Mouse (Mus musculus): ENCODE measurements at regions not wholly inside any gene's neighbourhood (a gene's known extent, or its start where the extent isn't known, plus 50 kb on each side); places are given as distances from the start of the nearest gene placed in this dataset.

DNA sequence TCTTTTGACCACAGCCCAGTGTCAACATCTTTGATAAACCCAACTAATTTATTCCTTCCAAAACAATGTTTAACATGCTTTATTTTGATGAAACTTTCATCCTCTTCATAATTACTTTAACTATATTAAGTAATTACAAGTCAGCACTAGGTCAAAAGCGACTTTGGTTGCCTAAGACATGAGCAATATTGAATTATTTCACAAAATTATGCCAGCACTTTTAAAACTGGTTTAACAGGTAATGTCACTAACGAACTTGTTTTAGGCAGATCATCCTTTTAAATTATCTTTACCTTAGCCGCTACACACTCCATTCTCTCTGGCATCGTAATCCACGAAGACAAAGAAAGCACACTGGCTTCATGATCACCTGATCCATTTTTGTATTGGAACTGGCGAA, 669.8 kb upstream of the Pou3f3 start:
- no peak overlapping the region for H3K27ac ChIP-seq (replicated peaks)
- WGBS = 73% methylated on average over 6 of the region's 6 CpGs
- no peak for ATAC-seq (replicated peaks)
- no peaks in the 10 kb centered on the region for H3K27me3 ChIP-seq
- H3K9ac ChIP-seq (replicated peaks) = no peak overlapping the region
- no peak overlapping the region for H3K4me3 ChIP-seq
- no peaks in the 10 kb centered on the region for H3K4me1 ChIP-seq
- no peaks in the 10 kb centered on the region for H3K36me3 ChIP-seq
- no peaks in the 10 kb centered on the region for H3K9me3 ChIP-seq
- H3K4me2 ChIP-seq (replicated peaks) = no peak overlapping the region

DNA sequence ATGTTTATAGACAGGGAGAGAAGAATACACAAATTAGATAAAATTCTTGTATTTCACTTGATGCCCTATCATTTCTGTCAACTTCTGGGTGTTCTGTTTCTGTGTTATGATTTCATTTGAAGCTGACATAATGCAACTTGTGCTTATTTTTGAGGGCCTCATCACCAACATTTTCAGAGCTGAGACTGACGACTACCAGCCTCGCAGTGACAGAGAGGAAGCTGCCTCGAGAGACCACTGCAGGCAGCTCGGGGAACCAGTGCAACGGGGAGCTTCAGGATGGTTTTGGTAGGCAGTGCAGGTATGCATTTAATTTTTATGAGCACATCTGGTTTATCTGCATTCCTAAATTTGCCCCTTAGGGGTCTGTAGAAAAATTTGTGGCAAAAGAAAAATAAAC, 669.1 kb upstream of the Pou3f3 start:
- no peak overlapping the region for H3K4me2 ChIP-seq (replicated peaks)
- no peaks in the 10 kb centered on the region for H3K4me1 ChIP-seq
- no peaks in the 10 kb centered on the region for H3K9me3 ChIP-seq
- 76% methylated on average over 5 of the region's 5 CpGs for WGBS
- no peaks in the 10 kb centered on the region for H3K27me3 ChIP-seq
- ATAC-seq (replicated peaks) = no peak
- no peak overlapping the region for H3K9ac ChIP-seq (replicated peaks)
- H3K4me3 ChIP-seq = no peak overlapping the region
- H3K27ac ChIP-seq (replicated peaks) = no peak overlapping the region
- no peaks in the 10 kb centered on the region for H3K36me3 ChIP-seq

GRCm38 (mm10) chr1:42033786-42034185, 661.8 kb upstream of the Pou3f3 start:
- no peaks in the 10 kb centered on the region for H3K27me3 ChIP-seq
- H3K9ac ChIP-seq (replicated peaks) = no peak overlapping the region
- WGBS = 86% methylated on average over 2 of the region's 2 CpGs
- no peaks in the 10 kb centered on the region for H3K9me3 ChIP-seq
- no peaks in the 10 kb centered on the region for H3K36me3 ChIP-seq
- H3K4me2 ChIP-seq (replicated peaks) = no peak overlapping the region
- H3K4me3 ChIP-seq = no peak overlapping the region
- no peak for ATAC-seq (replicated peaks)
- H3K27ac ChIP-seq (replicated peaks) = no peak overlapping the region
- no peaks in the 10 kb centered on the region for H3K4me1 ChIP-seq

GRCm38 (mm10) chr1:42035371-42035770, 660.2 kb upstream of the Pou3f3 start:
- Histone ChIP-seq H3K36me3 (no peaks in the 10 kb centered on the region), H3K4me3 (no peak overlapping the region), H3K4me2 (replicated peaks) (no peak overlapping the region), H3K9ac (replicated peaks) (no peak overlapping the region), H3K4me1 (no peaks in the 10 kb centered on the region), H3K27ac (replicated peaks) (no peak overlapping the region), H3K27me3 (no peaks in the 10 kb centered on the region), H3K9me3 (no peaks in the 10 kb centered on the region)
- 77% methylated on average over 4 of the region's 4 CpGs for WGBS
- ATAC-seq (replicated peaks) = no peak

DNA sequence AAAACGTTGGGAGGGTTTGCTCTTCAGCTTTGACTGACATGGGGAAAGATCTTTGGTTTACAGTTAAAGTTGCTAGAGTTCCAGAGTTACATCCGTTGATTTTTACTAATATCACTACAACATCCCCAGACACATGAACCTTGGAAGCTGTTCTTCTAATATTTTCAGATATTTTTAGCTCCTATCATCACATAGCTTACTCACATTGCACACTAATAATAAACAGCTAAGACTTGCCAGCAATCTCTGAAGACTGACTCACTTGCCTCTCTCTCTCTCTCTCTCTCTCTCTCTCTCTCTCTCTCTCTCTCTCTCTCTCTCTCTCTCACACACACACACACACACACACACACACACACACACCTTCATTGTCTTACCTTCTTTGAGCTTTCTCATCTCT, 654.0 kb upstream of the Pou3f3 start:
- no peak for ATAC-seq (replicated peaks)
- WGBS = 70% methylated on average over 2 of the region's 2 CpGs

DNA sequence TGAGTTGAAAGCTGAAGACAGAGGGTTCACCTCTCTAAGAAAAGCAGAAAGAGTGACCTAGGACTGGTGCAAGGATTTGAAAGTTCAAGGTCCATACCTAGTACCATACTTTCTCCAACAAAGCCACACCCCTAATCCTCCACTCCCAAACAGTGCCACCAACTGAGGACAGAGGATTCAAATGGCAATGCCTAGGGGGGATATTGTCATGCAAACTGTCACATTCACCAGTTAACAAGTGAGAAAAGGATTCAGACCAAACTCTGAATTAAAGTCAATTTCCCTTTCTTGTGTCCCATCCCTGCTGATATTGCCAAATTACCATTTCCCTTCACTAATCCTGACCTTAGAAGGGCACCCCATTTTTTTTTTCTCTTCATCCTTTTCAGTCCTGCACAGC, 637.1 kb upstream of the Pou3f3 start:
- Histone ChIP-seq H3K9me3 (no peaks in the 10 kb centered on the region), H3K4me3 (no peak overlapping the region), H3K9ac (replicated peaks) (no peak overlapping the region), H3K27me3 (no peaks in the 10 kb centered on the region), H3K27ac (replicated peaks) (no peak overlapping the region), H3K4me1 (no peaks in the 10 kb centered on the region), H3K4me2 (replicated peaks) (no peak overlapping the region), H3K36me3 (no peaks in the 10 kb centered on the region)
- no peak for ATAC-seq (replicated peaks)

More for the DNA sequence above, 654.0 kb upstream of the Pou3f3 start:
- Histone ChIP-seq H3K9ac (replicated peaks) (no peak overlapping the region), H3K4me2 (replicated peaks) (no peak overlapping the region), H3K4me3 (no peak overlapping the region), H3K4me1 (no peaks in the 10 kb centered on the region), H3K9me3 (no peaks in the 10 kb centered on the region), H3K27ac (replicated peaks) (no peak overlapping the region), H3K27me3 (no peaks in the 10 kb centered on the region), H3K36me3 (no peaks in the 10 kb centered on the region)

GRCm38 (mm10) chr1:42070064-42070463, 625.5 kb upstream of the Pou3f3 start:
- 71% methylated on average over 5 of the region's 5 CpGs for WGBS
- Histone ChIP-seq H3K27me3 (no peaks in the 10 kb centered on the region), H3K27ac (replicated peaks) (no peak overlapping the region), H3K9ac (replicated peaks) (no peak overlapping the region), H3K4me2 (replicated peaks) (no peak overlapping the region), H3K36me3 (no peaks in the 10 kb centered on the region), H3K9me3 (no peaks in the 10 kb centered on the region), H3K4me1 (no peaks in the 10 kb centered on the region), H3K4me3 (no peak overlapping the region)
- ATAC-seq (replicated peaks) = no peak

- Histone ChIP-seq H3K9me3 (no peaks in the 10 kb centered on the region), H3K9ac (replicated peaks) (no peak overlapping the region), H3K36me3 (no peaks in the 10 kb centered on the region), H3K4me3 (no peak overlapping the region), H3K27ac (replicated peaks) (no peak overlapping the region), H3K4me2 (replicated peaks) (no peak overlapping the region), H3K4me1 (peaks cover 5% of the 10 kb centered on the region), H3K27me3 (no peaks in the 10 kb centered on the region)
- ATAC-seq (replicated peaks) = no peak
- WGBS = 8% methylated on average over 2 of the region's 2 CpGs
These were observed 599.5 kb upstream of the Pou3f3 start for GRCm38 (mm10) chr1:42096026-42096425.

DNA sequence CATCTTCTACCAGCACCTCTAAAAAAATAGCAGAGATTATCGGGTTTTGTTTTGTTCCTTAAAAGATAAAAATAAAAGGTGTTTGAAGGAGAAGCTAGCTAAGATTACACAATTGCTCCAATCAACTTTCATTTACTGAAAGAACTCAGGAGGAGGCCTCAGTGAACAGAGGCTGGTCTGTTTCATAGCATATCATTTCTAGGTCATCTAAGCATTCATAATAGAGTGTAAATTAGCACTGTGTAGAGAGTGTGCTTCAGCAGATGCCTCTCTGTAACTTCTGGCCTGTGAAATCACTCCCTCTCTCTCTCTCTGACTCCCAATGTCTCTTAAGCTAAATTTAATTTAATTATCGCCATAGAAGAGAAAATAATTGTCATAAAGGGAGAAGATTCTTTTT, 597.0 kb upstream of the Pou3f3 start:
- 52% methylated on average over 2 of the region's 2 CpGs for WGBS
- no peak overlapping the region for H3K4me3 ChIP-seq
- no peaks in the 10 kb centered on the region for H3K36me3 ChIP-seq
- peaks cover 5% of the 10 kb centered on the region for H3K4me1 ChIP-seq
- ATAC-seq (replicated peaks) = no peak
- no peak overlapping the region for H3K9ac ChIP-seq (replicated peaks)
- no peak overlapping the region for H3K4me2 ChIP-seq (replicated peaks)
- H3K27ac ChIP-seq (replicated peaks) = no peak overlapping the region
- H3K9me3 ChIP-seq = no peaks in the 10 kb centered on the region
- H3K27me3 ChIP-seq = no peaks in the 10 kb centered on the region

- Histone ChIP-seq H3K4me1 (peaks cover 5% of the 10 kb centered on the region; the same call in 1 of the 2 replicates), H3K4me2 (replicated peaks) (no peak overlapping the region), H3K9me3 (no peaks in the 10 kb centered on the region), H3K27me3 (no peaks in the 10 kb centered on the region), H3K9ac (replicated peaks) (no peak overlapping the region), H3K27ac (replicated peaks) (no peak overlapping the region), H3K4me3 (no peak overlapping the region), H3K36me3 (no peaks in the 10 kb centered on the region)
- no peak for ATAC-seq (replicated peaks)
- WGBS = 7% methylated on average over 5 of the region's 5 CpGs
These were observed 588.0 kb upstream of the Pou3f3 start for GRCm38 (mm10) chr1:42107521-42107920.

DNA sequence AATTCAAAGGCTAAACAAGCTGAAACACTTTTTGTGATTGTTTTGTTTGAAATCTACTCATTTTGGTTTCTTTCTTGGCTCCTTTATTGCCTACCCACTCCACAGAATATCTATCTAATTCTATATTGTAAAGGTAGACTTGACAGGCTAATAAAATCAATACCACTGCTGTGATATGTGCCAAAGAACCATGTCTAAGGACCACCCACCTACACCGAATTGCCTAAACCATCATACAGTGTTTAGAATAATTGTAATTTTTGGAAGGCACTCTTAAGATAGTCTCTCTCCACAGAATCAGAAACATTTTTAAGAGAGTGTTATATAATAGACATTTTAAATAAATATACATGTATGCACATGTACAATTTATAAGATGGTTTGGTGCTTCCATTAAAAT, 587.6 kb upstream of the Pou3f3 start:
- ATAC-seq (replicated peaks) = no peak
- Histone ChIP-seq H3K9ac (replicated peaks) (no peak overlapping the region), H3K27me3 (no peaks in the 10 kb centered on the region), H3K4me1 (peaks cover 5% of the 10 kb centered on the region; the same call in 1 of the 2 replicates), H3K4me3 (no peak overlapping the region), H3K4me2 (replicated peaks) (no peak overlapping the region), H3K27ac (replicated peaks) (no peak overlapping the region), H3K36me3 (no peaks in the 10 kb centered on the region), H3K9me3 (no peaks in the 10 kb centered on the region)
- WGBS = 45% methylated on average over 1 of the region's 1 CpGs

GRCm38 (mm10) chr1:42152175-42152790, 543.3 kb upstream of the Pou3f3 start:
- no peak overlapping the region for H3K4me3 ChIP-seq
- no peak overlapping the region for H3K9ac ChIP-seq (replicated peaks)
- WGBS = 21% methylated on average over 13 of the region's 13 CpGs
- no peaks in the 10 kb centered on the region for H3K9me3 ChIP-seq
- H3K4me2 ChIP-seq (replicated peaks) = no peak overlapping the region
- no peaks in the 10 kb centered on the region for H3K36me3 ChIP-seq
- no peaks in the 10 kb centered on the region for H3K27me3 ChIP-seq
- ATAC-seq (replicated peaks) = 0 out of 2 replicates have a peak, but pooled peaks have one; percentile 46
- H3K4me1 ChIP-seq = peaks cover 10% of the 10 kb centered on the region; the same call in 1 of the 2 replicates
- H3K27ac ChIP-seq (replicated peaks) = peak overlapping the region; percentile 49

DNA sequence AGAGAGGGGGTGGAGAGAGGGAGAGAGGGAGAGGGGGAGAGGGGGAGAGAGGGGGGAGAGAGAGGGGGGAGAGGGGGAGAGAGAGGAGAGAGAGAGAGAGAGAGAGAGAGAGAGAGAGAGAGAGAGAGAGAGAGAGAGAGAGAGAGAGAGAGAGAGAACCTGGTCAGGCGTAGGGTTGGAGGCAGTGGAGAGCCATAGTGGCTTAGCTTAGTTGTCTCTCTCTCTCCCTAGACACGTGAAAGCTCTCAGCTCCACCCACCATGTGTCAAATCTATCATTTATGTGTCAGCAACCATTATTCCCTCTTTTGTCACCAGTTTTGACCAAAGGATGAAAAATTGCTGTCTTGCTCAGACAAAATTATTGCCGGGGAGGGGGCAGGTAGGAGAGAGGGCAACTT, 542.7 kb upstream of the Pou3f3 start:
- Histone ChIP-seq H3K27ac (replicated peaks) (no peak overlapping the region), H3K9me3 (no peaks in the 10 kb centered on the region), H3K4me2 (replicated peaks) (no peak overlapping the region), H3K9ac (replicated peaks) (no peak overlapping the region), H3K36me3 (no peaks in the 10 kb centered on the region), H3K4me1 (peaks cover 10% of the 10 kb centered on the region; the same call in 1 of the 2 replicates), H3K4me3 (no peak overlapping the region), H3K27me3 (no peaks in the 10 kb centered on the region)
- ATAC-seq (replicated peaks) = no peak
- WGBS = 35% methylated on average over 3 of the region's 3 CpGs
